Mouse (Mus musculus): Measurements from ENCODE around the gene Prkd3. TPM values are rescaled to one million over a fixed set of nuclear protein-coding genes. Genes with fewer than 3 reads are reported as not detected.

Gene Prkd3
- polyA plus RNA-seq, 1 experiment from 2014 or later: 21.1 TPM

DNA sequence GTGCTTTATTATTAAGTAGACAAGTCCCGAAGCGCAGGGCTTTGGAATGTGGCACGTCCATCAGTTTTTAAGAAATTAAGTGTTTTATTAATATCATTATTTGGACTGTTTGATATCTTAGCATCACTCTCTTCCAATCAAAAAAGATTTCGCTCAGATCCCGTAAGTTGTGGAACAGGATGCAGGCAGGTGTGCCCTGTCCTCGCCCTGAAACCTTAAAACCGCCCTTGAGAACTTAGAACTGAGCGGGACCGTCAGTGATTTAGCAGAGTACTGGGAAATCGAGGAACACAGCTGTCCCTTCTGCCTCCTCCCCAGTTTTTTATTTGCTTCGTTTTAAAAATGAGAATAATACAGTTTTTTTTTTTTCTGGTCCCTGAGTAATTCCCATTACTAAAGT, 103.7 kb downstream of the Prkd3 start:
- peak; percentile 50 for ATAC-seq
- H3K4me1 ChIP-seq (ENCODE audit: control insufficient read depth, insufficient read depth, low read length): peaks cover 8% of the 10 kb centered on the region; the same call in 1 of the 2 replicates

DNA sequence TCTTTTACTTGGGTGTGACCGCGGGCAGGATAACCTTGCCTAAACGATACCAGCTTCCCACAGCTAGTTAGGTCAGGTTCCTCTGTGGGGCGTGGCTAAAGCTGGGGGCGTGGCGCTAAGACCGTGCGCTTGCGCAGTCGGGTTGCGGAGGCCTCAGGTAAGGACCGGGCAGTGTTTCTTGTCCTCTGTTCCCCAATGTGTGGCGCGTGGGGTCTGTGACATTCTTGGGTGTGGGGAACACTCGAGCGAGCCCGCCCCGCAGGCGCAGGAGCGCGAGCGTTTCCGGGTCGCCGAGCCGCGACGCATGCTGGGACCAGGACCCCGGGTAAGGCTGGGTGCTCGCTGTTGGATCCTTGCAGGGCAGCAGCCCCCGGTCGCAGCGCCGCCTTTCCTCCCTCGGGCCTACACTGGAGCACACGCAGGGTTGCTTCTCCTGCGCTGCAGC, 104.2 kb downstream of the Prkd3 start, which contains the start of gene Cebpzos:
Cebpzos (plus strand) TSS at position 132 of the 445 bp plus-strand sequence.
- Histone ChIP-seq H3K4me2 (ENCODE audit: low read depth, low read length) (peak within 1 kb of the TSS; percentile 75), H3K9me3 (ENCODE audit: control insufficient read depth, low read length) (no peaks in the 10 kb centered on the region)
- WGBS: under 1% methylated on average over 37 of the region's 37 CpGs

More for the DNA sequence above, 103.7 kb downstream of the Prkd3 start:
- WGBS: 2% methylated on average over 11 of the region's 11 CpGs
- Histone ChIP-seq H3K27ac (ENCODE audit: low read length) (peak overlapping the region; percentile 91), H3K27me3 (replicated peaks; ENCODE audit: control insufficient read depth, insufficient read depth, low read length) (no peaks in the 10 kb centered on the region), H3K4me3 (ENCODE audit: low read length) (peak overlapping the region; percentile 68), H3K4me2 (ENCODE audit: low read depth, low read length) (peak overlapping the region; percentile 75), H3K36me3 (ENCODE audit: control insufficient read depth, insufficient read depth, low read length) (peaks cover 12% of the 10 kb centered on the region), H3K9ac (ENCODE audit: low read depth, low read length) (peak overlapping the region; percentile 90), H3K9me3 (ENCODE audit: control insufficient read depth, low read length) (no peaks in the 10 kb centered on the region)

DNA sequence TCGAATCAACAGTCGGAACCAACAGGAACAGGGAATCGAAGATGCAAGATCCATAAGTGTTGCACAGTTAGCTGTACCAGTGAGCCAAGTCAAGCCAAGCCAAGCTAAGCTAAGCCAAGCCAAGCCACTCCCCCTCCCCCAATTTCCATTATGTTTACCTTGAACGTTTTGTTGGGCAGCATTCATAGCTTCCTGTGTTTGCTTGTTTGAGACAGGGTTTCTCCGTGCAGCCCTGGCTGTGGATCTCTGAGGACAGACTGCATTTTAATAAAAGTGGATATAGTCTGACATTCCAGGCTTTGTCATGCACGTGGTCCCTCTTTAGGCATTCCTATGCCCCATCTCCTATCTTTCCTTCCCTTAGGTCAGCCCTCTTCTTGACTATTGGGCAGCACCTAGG, 104.8 kb downstream of the Prkd3 start:
- Histone ChIP-seq H3K27ac (ENCODE audit: low read length) (0 out of 2 replicates have a peak overlapping the region, but pooled peaks have one; percentile 8), H3K4me3 (ENCODE audit: low read length) (peak overlapping the region; percentile 68), H3K9me3 (ENCODE audit: control insufficient read depth, low read length) (no peaks in the 10 kb centered on the region), H3K4me1 (ENCODE audit: control insufficient read depth, insufficient read depth, low read length) (peaks cover 8% of the 10 kb centered on the region; the same call in 1 of the 2 replicates), H3K4me2 (ENCODE audit: low read depth, low read length) (peak overlapping the region; percentile 75), H3K36me3 (ENCODE audit: control insufficient read depth, insufficient read depth, low read length) (peaks cover 8% of the 10 kb centered on the region; the same call in 1 of the 2 replicates), H3K27me3 (replicated peaks; ENCODE audit: control insufficient read depth, insufficient read depth, low read length) (no peaks in the 10 kb centered on the region), H3K9ac (ENCODE audit: low read depth, low read length) (peak overlapping the region; percentile 90)
- WGBS: 49% methylated on average over 6 of the region's 6 CpGs
- ATAC-seq: peak; percentile 27

More for the DNA sequence above, 104.2 kb downstream of the Prkd3 start, which contains the start of gene Cebpzos:
- no peaks in the 10 kb centered on the region for H3K27me3 ChIP-seq (replicated peaks; ENCODE audit: control insufficient read depth, insufficient read depth, low read length)
- H3K36me3 ChIP-seq (ENCODE audit: control insufficient read depth, insufficient read depth, low read length): peaks cover 12% of the 10 kb centered on the region
- H3K27ac ChIP-seq (ENCODE audit: low read length): peak within 1 kb of the TSS; percentile 91
- peak; percentile 96 for ATAC-seq
- peak within 1 kb of the TSS; percentile 68 for H3K4me3 ChIP-seq (ENCODE audit: low read length)
- peak within 1 kb of the TSS; percentile 90 for H3K9ac ChIP-seq (ENCODE audit: low read depth, low read length)
- H3K4me1 ChIP-seq (ENCODE audit: control insufficient read depth, insufficient read depth, low read length): peaks cover 8% of the 10 kb centered on the region; the same call in 1 of the 2 replicates

DNA sequence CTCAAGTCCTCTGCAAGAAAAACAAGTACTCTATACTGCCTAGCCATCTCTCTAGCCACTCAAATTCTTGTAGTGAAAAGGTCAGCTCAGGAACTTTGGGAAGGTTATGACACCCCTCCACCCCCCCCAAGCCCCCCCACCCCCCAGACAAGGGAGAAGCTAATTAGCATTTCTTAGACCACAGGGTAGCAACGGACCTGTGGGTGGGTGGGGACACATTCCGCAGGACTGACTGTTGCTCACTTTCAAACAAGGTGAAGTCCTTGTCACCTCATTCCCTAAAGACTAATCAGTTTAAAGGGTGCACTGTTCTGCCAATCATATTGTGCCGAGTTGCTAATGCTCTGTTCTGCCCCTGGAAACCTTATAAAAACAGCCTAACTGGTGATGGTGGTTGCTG, 106.7 kb downstream of the Prkd3 start:
- Histone ChIP-seq H3K4me3 (ENCODE audit: low read length) (no peak overlapping the region), H3K4me1 (ENCODE audit: control insufficient read depth, insufficient read depth, low read length) (peaks cover 8% of the 10 kb centered on the region; the same call in 1 of the 2 replicates), H3K9me3 (ENCODE audit: control insufficient read depth, low read length) (no peaks in the 10 kb centered on the region), H3K36me3 (ENCODE audit: control insufficient read depth, insufficient read depth, low read length) (no peaks in the 10 kb centered on the region), H3K27me3 (replicated peaks; ENCODE audit: control insufficient read depth, insufficient read depth, low read length) (no peaks in the 10 kb centered on the region), H3K4me2 (ENCODE audit: low read depth, low read length) (no peak overlapping the region), H3K27ac (ENCODE audit: low read length) (no peak overlapping the region), H3K9ac (ENCODE audit: low read depth, low read length) (no peak overlapping the region)
- ATAC-seq: no peak
- WGBS: 72% methylated on average over 3 of the region's 3 CpGs

DNA sequence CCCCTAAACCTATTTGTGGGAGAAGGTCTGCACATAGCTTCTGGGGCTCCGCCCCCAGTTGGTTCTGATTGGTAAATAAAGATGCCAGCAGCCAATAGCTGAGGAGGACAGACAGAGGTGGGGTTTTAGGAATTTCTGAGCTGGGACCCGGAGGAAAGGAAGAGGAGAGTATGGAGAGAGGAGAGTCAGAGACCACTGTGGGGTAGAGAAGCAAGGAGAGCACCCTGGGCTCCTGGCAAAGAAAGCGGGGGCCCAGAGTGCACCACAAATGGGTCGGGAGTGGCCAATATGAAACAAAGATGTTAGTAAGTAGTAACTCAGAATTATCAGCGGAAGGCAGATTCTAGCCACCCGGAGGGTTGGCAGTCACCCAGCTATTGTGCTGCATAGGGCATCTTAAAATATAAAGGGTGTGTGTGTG, 107.7 kb downstream of the Prkd3 start:
- Histone ChIP-seq H3K4me3 (ENCODE audit: low read length) (peak overlapping the region; percentile 39), H3K27ac (ENCODE audit: low read length) (no peak overlapping the region), H3K4me2 (ENCODE audit: low read depth, low read length) (peak overlapping the region; percentile 48), H3K9ac (ENCODE audit: low read depth, low read length) (peak overlapping the region; percentile 46), H3K4me1 (ENCODE audit: control insufficient read depth, insufficient read depth, low read length) (peaks cover 6% of the 10 kb centered on the region; the same call in 1 of the 2 replicates), H3K36me3 (ENCODE audit: control insufficient read depth, insufficient read depth, low read length) (no peaks in the 10 kb centered on the region), H3K9me3 (ENCODE audit: control insufficient read depth, low read length) (no peaks in the 10 kb centered on the region), H3K27me3 (replicated peaks; ENCODE audit: control insufficient read depth, insufficient read depth, low read length) (no peaks in the 10 kb centered on the region)
- WGBS: 28% methylated on average over 6 of the region's 6 CpGs
- ATAC-seq: no peak

DNA sequence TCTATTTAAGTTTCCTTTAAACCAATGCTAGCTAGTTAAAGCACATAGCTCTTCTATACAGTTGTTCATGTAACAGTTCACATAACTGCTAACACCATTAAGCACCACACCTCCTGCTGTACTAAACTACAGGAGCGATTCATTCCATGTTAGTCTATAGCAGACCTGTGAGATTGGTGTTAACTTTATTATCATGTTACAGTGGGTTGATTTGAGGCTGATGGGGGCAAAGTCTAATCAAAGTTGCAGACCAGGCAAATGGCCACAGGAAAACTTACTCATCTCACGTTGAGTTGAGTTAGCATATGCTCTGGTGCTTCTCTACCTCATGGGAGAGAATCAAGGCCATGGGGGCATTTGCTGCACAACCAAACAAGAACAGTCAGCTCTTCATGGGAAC, 111.2 kb downstream of the Prkd3 start:
- WGBS: 71% methylated on average over 2 of the region's 2 CpGs
- H3K9ac ChIP-seq (ENCODE audit: low read depth, low read length): no peak overlapping the region

DNA sequence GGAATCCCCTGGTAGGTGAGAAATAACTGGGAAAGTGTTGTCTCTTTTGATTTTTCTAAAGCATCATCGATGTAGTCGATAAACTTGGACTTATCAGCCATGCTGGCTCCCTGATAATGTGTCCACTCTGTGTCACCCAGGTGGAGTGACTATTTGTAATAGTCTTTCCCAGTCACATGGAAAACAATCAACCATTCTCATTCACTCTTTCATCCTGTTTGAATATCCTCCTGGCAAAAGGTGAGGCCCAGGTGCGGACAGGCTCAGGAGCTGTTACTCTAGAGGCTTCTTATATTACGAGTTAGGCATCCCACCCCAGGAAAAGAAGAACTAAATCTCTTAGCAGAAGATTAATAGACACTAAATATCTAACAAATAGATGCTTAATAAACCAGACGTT, 113.7 kb downstream of the Prkd3 start, which contains the start of gene Sult6b1:
Sult6b1 (minus strand) TSS at position 101 of the 400 bp plus-strand sequence.
- H3K27ac ChIP-seq (ENCODE audit: low read length): no peak within 1 kb of the TSS
- no peak within 1 kb of the TSS for H3K4me2 ChIP-seq (ENCODE audit: low read depth, low read length)
- H3K27me3 ChIP-seq (replicated peaks; ENCODE audit: control insufficient read depth, insufficient read depth, low read length): no peaks in the 10 kb centered on the region
- H3K9ac ChIP-seq (ENCODE audit: low read depth, low read length): no peak within 1 kb of the TSS
- no peaks in the 10 kb centered on the region for H3K36me3 ChIP-seq (ENCODE audit: control insufficient read depth, insufficient read depth, low read length)
- no peak within 1 kb of the TSS for H3K4me3 ChIP-seq (ENCODE audit: low read length)
- no peaks in the 10 kb centered on the region for H3K9me3 ChIP-seq (ENCODE audit: control insufficient read depth, low read length)
- 87% methylated on average over 5 of the region's 5 CpGs for WGBS
- no peaks in the 10 kb centered on the region for H3K4me1 ChIP-seq (ENCODE audit: control insufficient read depth, insufficient read depth, low read length)
- ATAC-seq: no peak

More for the DNA sequence above, 111.2 kb downstream of the Prkd3 start:
- Histone ChIP-seq H3K27me3 (replicated peaks; ENCODE audit: control insufficient read depth, insufficient read depth, low read length) (no peaks in the 10 kb centered on the region), H3K4me1 (ENCODE audit: control insufficient read depth, insufficient read depth, low read length) (no peaks in the 10 kb centered on the region), H3K27ac (ENCODE audit: low read length) (no peak overlapping the region), H3K36me3 (ENCODE audit: control insufficient read depth, insufficient read depth, low read length) (no peaks in the 10 kb centered on the region), H3K4me3 (ENCODE audit: low read length) (no peak overlapping the region), H3K4me2 (ENCODE audit: low read depth, low read length) (no peak overlapping the region), H3K9me3 (ENCODE audit: control insufficient read depth, low read length) (no peaks in the 10 kb centered on the region)
- ATAC-seq: no peak

DNA sequence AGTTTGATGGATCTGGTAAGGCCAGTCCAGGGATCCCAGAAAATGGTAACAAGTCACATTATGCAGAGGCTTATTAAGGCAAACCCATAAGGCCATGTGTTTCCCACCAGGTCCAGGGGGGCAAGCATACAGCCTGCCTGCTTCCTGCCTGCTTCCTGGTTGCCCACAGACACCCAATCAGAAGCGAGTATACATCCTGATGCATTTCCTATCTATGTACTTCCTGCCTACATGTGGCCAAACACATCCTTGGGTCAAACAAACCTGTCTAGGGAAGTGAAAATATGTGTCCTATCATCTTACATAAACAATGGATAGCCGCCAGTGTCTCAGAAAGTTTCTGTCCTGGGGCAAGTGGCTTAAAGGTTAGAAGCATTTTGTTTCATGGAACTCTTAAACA, 117.5 kb downstream of the Prkd3 start:
- ATAC-seq: no peak
- Histone ChIP-seq H3K27me3 (replicated peaks; ENCODE audit: control insufficient read depth, insufficient read depth, low read length) (no peaks in the 10 kb centered on the region), H3K9me3 (ENCODE audit: control insufficient read depth, low read length) (no peaks in the 10 kb centered on the region), H3K27ac (ENCODE audit: low read length) (no peak overlapping the region), H3K4me1 (ENCODE audit: control insufficient read depth, insufficient read depth, low read length) (no peaks in the 10 kb centered on the region), H3K4me3 (ENCODE audit: low read length) (no peak overlapping the region), H3K4me2 (ENCODE audit: low read depth, low read length) (no peak overlapping the region), H3K36me3 (ENCODE audit: control insufficient read depth, insufficient read depth, low read length) (no peaks in the 10 kb centered on the region), H3K9ac (ENCODE audit: low read depth, low read length) (no peak overlapping the region)
- WGBS: 64% methylated on average over 2 of the region's 2 CpGs
